Mouse (Mus musculus) kidney, adult 2 months (tissue): ENCODE results near the gene Odf3b.

Experiments
- CTCF ChIP-seq: fragments of 200-500 bp; conservative IDR thresholded peaks from 2 replicates; pipeline ENCODE4 v1.5.1; 2011; ENCODE audit warnings: low read depth, mild to moderate bottlenecking, control low read depth, low read length, moderate library complexity, mixed read lengths; ENCODE audit not compliant: insufficient read depth, insufficient read length
- POLR2A ChIP-seq: fragments of 200-500 bp; IDR thresholded peaks from one replicate; pipeline ENCODE4 v1.6.1; 2011; ENCODE audit warnings: low read depth, low read length, control low read depth

GRCm38 (mm10) chr15:89334774-89335537 is 44.1 kb downstream of the Odf3b start:
- TF ChIP-seq CTCF: no peak
- peak; percentile 16 for TF ChIP-seq POLR2A
